Mouse (Mus musculus) monocyte, adult 5-6 weeks (primary cell): ENCODE results near the gene Slc9a7. TPM values are rescaled to one million over a fixed set of nuclear protein-coding genes. Genes with fewer than 3 reads are reported as not detected.
A peak's percentile ranks its signal among the peaks of the same experiment; 100 is the strongest.

Experiments used
- ATAC-seq: fragments of 153-309, 156-312 bp; replicated peaks from 2 replicates; pipeline ENCODE4 v1.8.0; 2017; ENCODE audit warnings: mild to moderate bottlenecking; ENCODE audit not compliant: low TSS enrichment, insufficient number of reproducible peaks, severe bottlenecking, poor library complexity, low FRiP score
- total RNA-seq: library from RNA; stranded (forward); fragments of 200-1000, 200-491, 200-594 nt; gene quantifications from 3 replicates; pipeline ENCODE4 v1.2.3, GENCODE M21; 2017

Gene Slc9a7
- total RNA-seq = 12.5 to 61.2 TPM (median 32.6 TPM) in 3 replicates

DNA sequence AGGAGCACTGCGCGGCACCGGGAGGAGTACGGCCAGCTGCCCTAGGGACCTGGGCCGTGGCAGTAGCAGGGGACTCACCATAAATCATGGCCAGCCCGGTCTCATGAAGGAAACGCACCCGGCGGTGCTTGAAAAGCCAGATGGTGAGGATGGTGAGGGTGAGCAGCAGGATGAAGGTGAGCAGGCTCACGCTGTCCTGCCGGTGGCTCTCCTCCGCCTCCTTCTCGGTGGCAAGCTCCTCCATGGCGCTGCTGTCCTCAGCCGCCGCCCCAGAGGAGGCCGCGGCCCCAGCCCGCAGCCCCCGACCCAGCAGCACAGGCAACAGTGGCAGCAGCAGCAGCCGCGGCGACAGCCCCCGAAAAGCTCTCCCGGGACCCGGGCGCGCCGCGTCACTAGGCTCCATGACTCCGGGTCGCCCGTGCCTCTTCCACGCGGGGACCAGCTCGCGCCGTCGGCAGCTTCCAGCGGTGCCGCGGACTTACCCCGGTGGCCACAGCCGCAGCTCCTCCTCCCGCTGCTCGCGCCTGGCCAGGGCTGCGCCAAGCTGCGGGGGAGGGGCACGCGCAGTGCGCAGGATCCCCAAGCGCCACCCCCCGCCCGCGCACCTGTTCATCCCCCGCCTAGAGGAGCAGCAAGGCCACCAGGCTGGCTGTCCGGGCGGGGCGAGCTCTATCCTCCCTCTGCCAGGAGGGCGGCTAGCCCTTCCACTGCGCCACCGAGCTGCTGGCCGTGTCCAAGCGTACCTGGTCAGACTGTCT, at the start of gene Slc9a7:
Slc9a7 (minus strand) TSS at position 526 of the 758 bp plus-strand sequence.
- ATAC-seq = 0 out of 2 replicates have a peak, but pooled peaks have one; percentile 27

DNA sequence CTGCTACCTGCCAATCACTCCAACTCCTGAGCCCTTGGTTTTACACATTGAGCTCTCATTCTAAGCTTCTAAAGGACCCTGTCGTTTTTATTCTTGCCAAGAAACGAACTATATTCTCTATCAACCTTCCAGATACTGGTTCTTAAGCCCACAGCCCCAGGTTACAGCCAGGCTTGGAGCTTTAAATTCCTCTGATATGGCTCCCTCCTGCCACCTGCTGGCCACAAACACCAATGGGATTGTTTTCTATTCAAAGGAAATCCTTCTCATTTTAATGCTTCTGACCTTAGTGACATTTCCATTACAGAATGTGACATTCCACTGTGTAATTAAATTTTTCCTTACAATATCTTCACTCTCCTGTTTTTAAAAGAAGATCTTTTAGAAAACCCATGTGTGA, 44.1 kb upstream of the Slc9a7 start:
- no peak for ATAC-seq

DNA sequence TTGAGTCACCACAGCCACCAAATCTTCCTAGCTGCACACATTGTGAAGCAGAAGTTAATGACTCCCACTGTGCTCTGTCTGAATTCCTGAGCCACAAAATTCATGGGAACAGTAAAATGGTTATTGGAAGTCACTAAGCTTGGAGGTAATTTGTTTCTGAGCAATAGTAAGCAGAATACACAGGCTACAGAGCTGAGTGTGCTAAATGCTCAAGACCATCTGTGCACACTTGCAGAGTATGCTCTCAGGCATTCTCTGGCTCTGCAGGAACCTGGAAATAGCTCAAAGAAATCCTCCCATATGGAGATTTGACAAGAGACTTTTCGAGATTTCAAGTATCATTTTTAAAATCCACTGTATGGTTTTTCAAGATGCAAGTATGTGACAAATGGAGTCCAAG, 41.1 kb upstream of the Slc9a7 start:
- no peak for ATAC-seq

GRCm38 (mm10) chrX:20307215-20307614, 15.6 kb upstream of the Slc9a7 start:
- ATAC-seq = 0 out of 2 replicates have a peak, but pooled peaks have one; percentile 35

GRCm38 (mm10) chrX:20305941-20306340, 14.3 kb upstream of the Slc9a7 start:
- no peak for ATAC-seq

GRCm38 (mm10) chrX:20303280-20303679, 11.7 kb upstream of the Slc9a7 start:
- ATAC-seq = no peak

DNA sequence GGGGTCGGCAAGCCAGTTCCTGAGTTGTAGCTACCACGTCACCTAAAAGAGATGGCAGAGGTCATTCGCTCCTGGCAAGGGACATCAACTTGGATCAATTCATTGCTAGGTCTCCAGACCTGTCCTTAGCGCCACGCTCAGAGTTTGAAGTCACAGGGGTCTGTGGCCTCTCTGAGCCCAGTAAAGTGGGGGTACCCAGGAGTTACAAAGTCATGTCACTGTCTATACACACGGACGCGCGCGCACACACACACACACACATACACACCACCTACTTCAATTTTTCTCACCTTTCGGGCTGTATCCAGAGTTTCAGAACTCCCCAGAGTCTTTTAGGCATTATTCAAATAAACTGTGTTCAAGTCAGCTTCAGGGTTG, 422 bp upstream of the Slc9a7 start:
- ATAC-seq = no peak

DNA sequence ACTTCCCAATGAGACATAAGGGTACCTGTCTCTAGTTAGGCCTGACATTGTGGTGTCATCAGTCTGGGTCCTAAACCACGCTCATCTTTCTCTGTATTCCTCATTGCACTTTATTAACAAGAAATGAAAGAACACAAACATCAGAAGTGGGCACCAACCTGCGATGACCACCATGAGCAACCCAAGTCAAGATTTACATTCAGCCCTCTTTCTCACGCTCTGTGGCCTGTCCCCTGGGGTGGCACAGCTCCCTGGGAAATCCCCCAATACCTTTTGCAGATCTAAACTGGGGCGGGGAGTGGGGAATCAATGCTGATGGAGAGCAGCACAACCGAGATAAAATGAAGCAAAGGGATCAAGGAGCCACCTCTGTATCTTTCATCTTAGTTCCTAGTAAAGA, 892 bp downstream of the Slc9a7 start:
- ATAC-seq = no peak

DNA sequence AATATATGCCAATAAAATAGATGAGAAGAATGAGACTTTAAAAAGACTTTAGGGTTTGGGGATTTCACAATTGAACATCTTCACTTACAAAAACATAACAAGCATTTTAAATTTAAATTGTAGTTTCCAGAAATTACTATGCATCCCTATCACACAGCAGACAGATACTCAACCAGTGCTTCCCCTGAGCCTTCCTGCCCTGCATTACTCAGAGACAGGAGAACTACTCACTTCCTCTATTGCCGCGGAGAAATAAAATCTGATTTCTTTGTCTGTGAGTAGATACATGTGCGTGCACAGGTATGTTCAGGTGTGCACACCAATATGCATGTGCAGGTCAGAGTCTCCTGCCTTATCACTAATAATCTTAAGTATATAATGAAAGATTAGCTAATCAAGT, 2.9 kb downstream of the Slc9a7 start:
- 0 out of 2 replicates have a peak, but pooled peaks have one; percentile 53 for ATAC-seq

GRCm38 (mm10) chrX:20286254-20286653, 5.4 kb downstream of the Slc9a7 start:
- ATAC-seq = no peak

- no peak for ATAC-seq
These were observed 12.2 kb downstream of the Slc9a7 start for GRCm38 (mm10) chrX:20279424-20279823.

DNA sequence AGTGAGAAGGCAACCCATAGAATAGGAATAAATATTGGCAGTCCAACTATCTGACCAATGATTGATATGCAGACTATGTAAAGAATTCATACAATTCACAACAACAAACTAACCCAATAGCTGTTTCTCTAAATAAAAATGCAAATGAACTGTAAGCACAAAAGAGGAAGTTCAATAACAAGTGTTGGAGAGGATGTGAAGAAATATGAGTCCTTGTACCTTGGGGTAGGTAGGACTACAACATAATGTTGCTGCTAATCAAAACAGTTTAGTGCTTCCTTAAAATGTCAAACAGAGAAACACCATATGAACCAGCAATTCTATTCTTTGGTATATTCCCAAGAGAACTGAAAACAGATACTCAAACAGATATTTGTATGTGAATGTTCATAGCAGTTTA, 17.8 kb downstream of the Slc9a7 start:
- no peak for ATAC-seq

DNA sequence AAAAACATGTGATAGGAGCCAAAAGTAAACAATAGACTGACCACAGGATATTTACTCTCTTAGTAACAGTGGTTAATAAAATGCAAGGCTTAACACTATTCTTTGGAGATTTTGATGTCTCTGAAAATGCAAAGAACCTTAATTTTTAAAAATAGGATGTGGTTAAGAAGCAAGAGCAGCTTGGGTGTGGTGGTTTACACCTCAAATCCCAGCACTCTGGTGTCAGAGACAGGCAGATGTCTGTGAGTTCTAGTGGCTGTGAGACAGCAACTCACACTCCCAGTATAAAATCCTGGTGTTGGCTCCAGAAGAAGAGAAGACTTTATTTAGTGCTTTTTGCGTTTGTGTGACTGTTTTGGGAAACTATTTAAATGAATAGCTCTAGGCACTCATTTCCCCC, 19.6 kb downstream of the Slc9a7 start:
- no peak for ATAC-seq

- no peak for ATAC-seq
These were observed 21.6 kb downstream of the Slc9a7 start for GRCm38 (mm10) chrX:20269980-20270379.

DNA sequence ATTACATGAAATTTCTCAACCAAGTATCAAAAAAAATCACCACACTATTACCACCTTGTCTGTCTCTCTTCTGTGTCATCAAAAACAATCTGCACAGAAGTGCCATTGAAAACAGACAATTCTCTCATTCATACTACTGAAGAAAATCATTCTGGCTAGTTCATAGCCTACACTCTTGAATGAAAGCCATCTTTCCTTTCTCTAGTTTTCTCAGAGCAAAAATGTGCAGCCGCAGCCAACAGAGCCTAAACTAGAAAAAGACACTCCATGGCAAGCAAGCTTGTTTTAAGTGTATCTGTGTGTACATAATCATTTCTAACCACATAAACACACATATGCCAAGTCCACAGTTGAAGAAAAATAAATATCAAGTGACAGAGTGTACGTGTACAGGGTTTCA, 27.2 kb downstream of the Slc9a7 start:
- ATAC-seq = no peak

DNA sequence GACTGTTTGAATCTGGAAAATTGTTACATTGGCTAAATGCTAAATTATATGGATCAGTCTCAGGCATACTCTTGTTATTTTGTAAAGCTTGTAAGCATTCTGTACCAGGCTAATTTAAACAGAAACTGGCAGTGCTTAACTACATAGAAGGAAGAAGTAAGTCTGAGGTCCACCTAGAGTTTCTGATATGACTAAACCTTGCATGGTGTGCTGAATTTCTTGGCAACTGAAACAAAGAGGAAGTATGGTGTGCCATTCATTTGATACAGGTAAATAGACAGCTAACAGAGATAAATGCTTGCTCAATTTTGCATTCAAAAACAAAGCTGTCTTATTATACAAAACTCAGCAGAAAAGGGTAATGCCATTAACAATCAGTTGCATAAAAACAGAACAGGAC, 63.5 kb downstream of the Slc9a7 start:
- ATAC-seq = no peak

DNA sequence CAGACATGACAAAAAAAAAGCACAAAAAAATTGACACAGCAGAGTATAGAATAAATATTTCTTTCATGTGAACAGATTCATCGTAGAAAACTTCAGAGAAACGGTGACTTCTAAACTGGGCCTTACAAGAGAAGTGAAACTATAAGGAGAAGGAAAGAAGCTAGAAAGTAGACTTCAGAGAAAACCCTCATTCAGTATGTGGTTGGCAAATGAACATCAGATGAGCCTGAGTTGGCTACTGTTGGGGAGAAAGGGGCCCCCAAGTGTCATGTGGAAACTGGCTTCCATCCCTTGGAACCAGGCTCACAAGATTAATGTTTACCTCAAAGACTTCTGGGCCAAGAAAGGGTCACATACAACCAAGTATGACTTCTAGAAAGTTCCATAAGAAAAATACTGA, 70.1 kb downstream of the Slc9a7 start:
- no peak for ATAC-seq

DNA sequence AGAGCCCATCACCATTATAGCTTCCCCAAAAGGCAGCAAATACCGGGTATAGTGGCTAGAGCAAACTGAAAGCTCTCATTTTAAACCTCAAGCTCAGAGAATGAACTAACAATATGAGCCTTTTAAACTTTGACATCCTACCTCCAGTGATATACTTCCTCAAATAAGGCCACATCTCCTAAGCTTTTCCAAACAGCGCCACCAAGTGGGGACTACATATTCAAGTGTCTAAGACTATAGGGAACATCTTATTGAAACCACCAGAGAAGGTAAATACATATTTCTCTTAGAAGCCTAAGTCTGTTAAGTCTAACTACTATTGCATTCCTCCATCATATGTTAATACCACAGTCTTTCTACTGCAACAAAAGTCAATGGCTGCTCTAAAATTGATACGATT, 106.0 kb downstream of the Slc9a7 start:
- ATAC-seq = no peak

GRCm38 (mm10) chrX:20176792-20177191, 114.8 kb downstream of the Slc9a7 start:
- no peak for ATAC-seq

- no peak for ATAC-seq
These were observed 123.2 kb downstream of the Slc9a7 start for GRCm38 (mm10) chrX:20168430-20168829.

DNA sequence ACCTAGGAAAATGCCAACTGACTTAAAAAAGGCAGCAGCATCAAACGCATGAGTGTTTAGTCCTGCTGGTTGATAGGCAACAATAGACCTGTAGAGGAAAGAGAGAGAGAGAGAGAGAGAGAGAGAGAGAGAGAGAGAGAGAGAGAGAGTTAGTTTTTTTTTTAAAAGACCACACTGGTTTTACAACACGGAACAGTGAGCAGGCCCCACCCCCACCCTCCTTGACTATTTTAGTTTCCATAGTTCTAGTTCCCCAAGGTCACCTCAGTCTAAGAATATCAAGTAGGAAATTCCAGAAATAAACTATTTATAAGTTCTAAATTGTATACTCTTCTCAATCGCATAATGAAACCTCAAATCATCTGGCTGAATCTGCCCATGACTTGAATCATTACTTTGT, 126.6 kb downstream of the Slc9a7 start:
- no peak for ATAC-seq
